Mouse (Mus musculus): ENCODE measurements around the gene Eras.

DNA sequence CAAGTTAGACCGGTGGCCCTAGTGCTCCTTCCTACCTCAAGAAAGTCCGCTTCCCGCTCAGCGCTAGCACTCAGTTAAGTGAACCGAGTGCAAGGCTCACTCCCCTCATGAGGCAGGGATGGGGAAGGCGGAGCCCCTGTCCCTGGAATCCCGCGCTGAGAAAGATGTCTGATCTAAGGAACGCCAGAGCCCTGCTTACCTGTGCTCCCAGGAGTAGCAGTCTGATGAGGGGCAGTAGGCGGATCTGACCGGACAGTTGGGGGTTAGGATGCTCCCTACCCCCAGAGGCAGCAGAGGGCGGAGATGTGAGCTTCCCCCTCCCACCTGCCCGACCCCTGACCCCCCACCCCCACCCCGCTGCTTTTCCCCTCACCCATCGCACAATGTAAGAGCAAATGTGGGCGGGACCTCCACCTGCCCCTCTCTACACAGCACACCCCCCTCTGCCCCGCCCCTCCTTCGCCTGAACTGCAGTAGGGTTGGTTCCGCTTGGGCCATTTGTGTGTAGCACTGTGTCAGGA is at the start of gene Eras:
- no peak for TF ChIP-seq POLR2A (IDR thresholded peaks at IDR 0.05; ENCODE audit: insufficient read depth, low read depth, low read length)
- TF ChIP-seq CTCF (IDR thresholded peaks at IDR 0.05; ENCODE audit: insufficient read depth, low read depth, low read length): no peak
